Mouse (Mus musculus) fibroblast of lung, adult 2 months (primary cell): ENCODE results near the gene Slc38a3.

Experiments used
- DNase-seq: peaks from one replicate; pipeline ENCODE4 v3.0.0-alpha.2; 2011; ENCODE audit warnings: low read depth

The Slc38a3 gene

GRCm38 (mm10) chr9:107669480-107669945 lies at the start of gene Slc38a3:
Slc38a3 (minus strand) TSS chr9:107669530.
- no peak for DNase-seq

DNA sequence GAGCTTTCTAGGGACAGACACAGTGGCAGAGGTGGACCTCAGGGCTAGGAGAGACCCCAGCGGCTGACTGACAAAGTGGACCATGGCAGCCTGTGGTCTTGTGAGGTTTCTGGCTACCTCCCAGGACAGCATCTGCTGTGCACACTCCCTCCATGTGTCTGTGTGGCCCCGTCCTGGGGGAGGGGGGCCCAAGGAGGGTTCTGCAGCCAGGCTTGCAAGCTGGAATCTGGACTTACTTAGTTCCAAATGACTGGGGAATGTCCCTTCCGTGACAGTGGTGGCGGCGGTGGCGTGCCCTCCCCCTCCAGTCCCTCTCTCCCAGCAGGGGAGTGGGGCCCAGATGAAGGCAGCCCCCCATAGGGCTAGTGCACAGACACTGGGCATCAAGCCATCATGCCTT lies 47.6 kb upstream of the Slc38a3 start:
- no peak for DNase-seq

DNA sequence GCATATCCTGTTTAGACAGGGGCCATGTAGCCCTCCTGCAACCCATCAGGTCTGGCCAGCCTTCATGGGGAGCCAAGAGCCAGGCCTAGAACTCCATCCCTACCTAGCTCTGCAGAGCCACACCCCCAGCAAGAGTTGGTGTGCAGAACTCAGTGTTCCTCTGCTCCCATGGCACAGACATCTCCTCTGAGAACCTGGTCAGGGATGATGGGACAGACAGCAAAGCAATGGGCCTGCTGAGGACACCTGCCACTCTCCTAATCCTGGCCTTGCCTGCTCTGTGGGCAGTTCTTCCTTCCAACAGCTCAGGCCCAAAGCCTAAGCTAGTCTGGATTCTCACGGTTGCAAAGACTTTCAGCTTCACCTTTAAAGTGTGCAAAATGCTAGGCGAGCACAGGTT lies 46.3 kb upstream of the Slc38a3 start:
- no peak for DNase-seq

DNA sequence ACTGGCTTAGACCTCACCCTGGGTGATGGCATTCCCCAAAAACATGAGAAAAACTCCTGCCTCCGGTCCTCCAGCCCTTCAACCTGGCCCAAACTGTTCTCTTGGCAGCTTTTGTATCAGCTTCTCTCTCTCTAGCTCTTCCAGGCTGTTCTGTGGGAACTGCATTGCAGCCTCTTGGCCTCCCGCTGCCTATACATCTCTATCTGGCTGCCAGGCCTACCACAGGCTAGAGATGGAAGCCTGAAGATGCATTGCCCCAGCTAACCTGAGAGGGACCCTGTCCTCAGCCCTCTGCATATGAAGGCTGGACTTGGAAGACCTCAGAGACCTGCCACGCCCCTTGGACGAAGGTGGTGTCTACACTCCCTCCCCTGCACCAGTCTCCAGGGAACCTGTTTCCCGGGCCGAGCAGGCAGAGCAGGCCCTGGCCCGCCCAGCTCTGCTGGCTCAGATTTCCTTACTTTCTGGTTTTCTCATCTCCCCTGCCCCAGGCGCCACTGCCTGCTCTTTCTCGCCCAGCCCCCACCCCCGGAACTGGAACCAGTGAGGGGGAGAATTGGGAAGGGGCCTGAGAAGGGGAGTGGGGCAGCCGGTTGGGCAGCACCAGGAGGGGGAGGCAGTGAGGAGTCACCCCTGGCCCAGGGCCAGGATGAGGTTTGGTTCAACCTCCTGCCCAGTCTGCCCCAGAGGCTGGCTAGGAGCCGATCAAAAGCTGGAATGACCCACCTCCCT lies 45.1 kb upstream of the Slc38a3 start:
- DNase-seq = no peak

DNA sequence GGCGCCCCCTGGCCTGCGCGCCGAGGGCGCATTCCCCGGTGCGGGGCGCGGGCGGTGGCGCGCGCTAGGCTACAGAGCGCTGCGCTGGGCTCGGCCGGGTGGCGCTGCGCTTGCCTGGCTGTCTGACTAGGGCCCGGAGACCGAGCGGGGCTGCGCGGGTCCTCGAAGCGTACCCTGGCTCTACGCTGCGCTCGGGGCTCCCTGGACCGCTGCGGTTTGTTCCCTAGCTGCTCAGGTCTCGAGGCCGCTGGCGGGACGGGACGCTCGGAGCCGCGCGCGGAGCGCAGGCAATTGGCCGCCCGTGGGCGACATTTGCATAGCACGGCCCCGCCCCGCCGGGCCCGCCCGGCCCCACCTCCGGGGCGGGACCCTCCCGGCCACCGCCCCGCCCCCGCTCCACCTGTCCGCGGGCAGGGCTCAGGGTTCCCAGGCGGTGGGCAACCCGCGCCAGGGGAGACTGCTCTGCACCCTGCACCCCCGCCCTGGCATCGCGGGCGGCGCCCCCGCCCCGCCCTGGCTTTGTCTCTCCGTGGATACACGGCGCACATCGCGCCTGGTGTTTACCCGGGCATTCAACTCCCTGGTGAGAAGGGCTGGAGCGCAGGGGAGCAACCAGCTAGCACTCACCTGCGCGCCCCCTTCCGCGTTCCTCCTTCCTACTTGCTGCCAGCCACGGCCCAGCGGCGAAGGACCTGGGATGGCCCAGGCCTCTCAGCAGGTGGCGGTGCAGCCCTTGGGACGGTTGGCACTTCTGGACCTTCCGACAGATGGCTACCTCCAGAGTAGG lies 40.6 kb upstream of the Slc38a3 start, which contains the start of gene Sema3f:
TSS of gene Sema3f (minus strand) at position 779 of the 787 bp plus-strand sequence.
- DNase-seq = no peak

DNA sequence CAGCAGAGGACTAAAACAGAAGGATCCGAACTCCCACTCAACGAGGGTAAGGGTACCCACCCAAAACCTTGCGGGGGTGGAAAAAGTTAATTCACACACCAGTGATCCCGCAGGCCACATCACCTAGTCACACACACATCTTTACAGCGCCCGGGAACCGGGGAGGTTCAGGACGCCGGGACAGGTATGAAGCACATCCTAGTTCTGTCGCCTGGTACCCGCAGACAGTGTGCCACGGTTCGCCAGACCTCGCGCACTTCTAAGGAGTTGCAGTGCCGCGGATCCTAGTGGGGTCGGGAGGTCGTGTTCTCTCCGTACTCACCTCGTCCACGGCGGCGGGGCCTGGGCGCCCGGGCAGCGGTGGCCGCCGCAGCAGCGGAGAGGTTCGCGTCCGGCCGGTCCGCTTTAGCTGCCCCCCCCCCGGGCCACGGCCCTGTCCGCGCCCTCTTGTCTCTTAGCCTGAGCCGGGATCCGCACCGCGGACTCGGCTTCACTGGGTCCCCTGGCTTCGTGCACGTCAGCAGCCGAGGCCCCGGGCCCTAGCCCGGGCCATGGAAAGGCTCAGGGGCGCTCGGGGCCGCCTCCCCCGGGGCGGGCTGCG lies 39.9 kb upstream of the Slc38a3 start:
- no peak for DNase-seq

DNA sequence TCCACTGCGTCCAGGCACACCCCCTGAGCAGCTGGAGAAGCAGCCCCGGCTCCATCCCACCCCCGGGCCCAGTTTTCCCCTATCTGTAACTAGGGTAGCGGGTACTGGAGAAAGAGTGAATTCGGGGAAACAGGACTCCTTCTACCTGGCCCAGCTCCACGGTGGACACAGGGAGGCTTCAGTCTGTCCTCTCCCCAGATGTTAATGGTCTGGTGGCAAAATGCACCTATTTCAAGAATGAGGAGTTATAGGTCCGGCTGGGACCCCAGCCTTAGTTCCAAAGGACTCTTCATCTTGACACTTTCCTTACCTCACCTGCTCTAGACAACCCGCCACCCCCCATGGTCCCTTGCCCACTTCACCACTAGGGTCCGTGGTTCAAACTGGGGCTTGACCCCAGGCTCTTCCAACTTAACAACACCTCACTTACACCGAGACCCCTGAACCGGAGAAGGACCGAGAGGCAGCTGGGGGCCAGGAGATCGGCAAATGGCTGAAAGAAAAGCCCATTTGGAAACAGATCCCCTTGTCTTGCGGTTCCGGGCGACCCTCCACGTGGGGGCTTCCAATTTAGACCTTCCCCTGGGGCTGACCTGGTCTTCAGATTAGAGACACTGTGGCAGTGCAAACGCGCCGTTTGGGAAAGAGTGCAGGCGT lies 39.2 kb upstream of the Slc38a3 start:
- no peak for DNase-seq

GRCm38 (mm10) chr9:107707701-107708438 lies 38.5 kb upstream of the Slc38a3 start:
- DNase-seq = no peak

DNA sequence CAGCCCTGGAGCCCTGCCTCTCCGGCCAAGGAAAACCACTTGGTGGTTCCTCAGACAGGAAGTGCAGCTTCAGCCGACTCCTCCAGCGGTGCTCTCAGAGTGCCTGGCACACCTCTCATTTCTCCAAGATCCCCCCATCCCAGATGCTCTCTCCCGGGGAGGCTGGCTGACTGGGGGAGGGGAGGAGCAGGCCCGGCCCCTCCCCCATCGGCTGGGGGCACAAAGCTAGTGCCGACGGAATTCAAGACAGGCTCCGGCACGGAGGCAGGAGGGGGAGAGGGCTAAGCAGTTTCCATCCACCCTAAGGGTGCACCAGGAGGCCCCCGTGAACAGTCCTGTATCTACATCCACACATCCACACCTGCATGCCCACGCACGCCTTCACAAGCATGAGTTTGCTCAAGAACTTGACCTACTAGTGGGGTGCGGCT lies 37.5 kb upstream of the Slc38a3 start:
- DNase-seq = no peak

DNA sequence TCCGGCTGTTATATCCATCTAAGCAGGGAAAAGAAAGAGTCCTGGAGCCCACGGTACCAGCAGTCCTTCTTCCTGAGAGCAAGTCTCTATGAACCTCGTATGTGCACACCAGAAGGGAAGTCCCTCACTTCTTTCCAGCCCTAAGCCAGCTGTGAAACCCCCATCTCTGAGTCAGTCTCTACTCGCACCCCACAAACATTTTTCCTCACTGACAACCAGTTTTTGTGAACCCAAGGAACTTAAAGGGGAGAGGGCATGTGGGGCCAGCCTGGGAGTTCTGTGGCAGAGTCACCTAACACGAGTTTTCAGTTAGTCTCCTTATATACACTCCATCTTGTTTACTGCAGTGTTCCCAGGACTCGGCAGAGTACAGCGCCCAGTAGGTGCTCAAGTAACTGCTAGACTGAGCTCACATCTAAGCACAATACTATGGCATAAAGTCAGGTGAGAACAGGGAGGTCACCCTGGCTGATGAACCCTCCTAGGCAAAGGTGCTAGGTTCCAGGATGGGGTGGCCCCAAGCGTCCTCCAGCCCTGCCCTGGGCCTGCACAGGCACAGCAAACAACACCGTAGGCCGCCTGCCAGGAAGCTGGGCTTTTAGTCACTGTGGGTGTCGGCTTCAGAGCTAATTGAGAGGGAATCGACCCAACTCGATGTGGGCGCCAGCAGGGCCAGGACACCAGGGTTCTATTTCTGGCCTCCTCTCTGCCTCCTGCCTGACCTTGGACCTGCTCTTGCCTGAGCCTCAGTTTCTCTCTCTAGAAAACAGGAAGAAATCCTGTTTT lies 34.2 kb upstream of the Slc38a3 start:
- DNase-seq = peak; percentile 62

- no peak for DNase-seq
Observed at GRCm38 (mm10) chr9:107702606-107703185, 33.4 kb upstream of the Slc38a3 start.

DNA sequence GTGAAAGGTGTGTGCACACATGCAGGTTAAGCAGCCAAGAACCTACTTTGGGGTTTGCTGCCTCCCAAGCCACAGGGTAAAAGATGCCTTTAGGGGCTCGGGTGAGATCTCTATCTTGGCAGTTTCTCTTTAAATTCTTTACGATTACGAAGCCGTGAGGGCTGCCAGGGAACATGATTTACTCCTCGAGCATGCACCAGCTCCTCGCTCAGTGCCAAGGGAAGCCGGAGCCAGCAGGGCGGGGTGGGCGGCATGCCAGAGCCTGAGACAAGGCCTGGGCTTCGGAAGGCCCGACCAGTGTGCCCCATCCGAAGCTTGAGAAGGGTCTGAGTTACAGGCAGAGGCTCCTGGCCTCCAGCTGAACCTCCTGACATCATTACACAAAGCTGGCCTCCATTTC lies 32.3 kb upstream of the Slc38a3 start:
- DNase-seq = peak; percentile 84

GRCm38 (mm10) chr9:107700114-107700571 lies 30.8 kb upstream of the Slc38a3 start:
- DNase-seq = peak; percentile 78

GRCm38 (mm10) chr9:107699376-107699980 lies 30.1 kb upstream of the Slc38a3 start:
- DNase-seq = no peak

- no peak for DNase-seq
Observed at GRCm38 (mm10) chr9:107698611-107699190, 29.4 kb upstream of the Slc38a3 start.

DNA sequence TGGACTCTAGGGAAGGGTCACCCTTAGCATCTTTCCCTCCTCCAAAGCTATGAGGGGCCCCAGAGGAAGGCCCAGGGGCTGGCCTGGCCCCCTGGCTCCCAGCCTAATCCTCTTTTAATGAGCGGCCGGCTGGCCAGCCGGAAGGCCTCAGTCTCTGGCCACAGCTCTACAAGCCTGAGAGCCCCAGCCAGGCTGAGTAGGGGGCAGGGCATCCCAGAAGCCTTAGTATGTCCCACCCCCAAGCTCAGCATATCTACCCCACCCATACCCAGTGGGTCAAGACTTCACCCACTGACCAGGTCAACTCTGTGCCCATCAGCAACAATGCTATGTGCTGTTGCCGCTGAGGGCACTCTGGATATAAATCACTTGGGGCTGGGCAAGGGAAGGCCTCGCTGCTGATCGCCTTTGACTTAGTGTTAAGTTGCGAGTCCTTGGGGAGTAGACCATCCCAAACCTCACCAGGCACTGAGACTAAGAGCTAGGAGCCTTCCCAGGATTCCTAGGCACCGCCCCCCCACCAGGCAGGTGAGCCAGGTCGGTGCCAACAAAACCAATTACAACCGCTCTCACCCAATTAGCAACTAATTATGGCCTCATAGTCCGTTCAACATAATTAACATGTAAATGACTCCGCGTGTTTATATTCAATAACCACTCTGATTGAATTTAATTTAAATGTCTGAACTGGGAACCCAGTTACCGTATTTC lies 28.6 kb upstream of the Slc38a3 start:
- no peak for DNase-seq

DNA sequence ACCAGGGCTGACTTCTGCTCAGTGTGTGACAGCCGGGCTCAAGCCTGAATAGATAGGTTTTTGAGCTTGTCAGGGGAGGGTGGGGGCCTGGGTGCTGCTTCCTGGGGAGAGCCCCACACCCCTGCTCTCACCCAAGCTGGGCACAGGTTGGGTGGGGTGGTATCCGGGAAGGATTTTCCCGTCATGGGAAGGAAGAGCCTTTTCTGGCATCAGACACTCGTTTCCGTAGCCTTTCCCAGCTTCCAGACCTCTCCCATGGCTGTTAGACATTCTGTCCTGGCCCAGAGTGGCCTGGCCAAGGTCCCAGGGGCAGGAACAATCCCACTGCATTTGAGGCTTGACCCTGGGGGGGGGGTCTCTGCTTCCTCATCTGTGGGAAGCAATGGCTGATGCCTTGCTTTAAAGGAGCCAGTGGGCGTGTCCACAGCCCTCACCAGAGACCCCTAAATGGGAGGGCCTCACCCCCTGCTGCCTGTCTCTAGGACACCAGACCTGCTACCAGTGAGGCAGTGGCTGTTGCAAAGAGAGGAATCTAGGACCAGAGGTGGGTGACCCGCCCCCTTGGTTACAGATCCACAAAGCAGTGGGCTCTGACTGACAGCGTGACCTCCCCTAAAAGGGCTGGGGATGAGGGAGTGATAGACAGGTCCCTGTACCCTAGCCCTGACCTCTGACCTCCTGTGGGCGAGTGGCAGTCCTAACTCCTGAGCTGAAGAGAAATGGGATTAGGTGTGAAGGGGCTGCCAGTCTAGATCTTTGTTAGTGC lies 27.7 kb upstream of the Slc38a3 start:
- DNase-seq = no peak

- no peak for DNase-seq
Observed at GRCm38 (mm10) chr9:107696106-107696479, 26.8 kb upstream of the Slc38a3 start.
